Mouse (Mus musculus): ENCODE data around the gene Mthfr.

GRCm38 (mm10) chr4:148030506-148030905, 8.4 kb upstream of the Mthfr start:
- TF ChIP-seq REST (IDR thresholded peaks at IDR 0.05; ENCODE audit: insufficient read depth, insufficient read length) (no peak), E2F4 (IDR thresholded peaks at IDR 0.05; ENCODE audit: insufficient read depth) (no peak), USF1 (IDR thresholded peaks at IDR 0.05; ENCODE audit: low read depth) (no peak), POLR2AphosphoS2 (IDR thresholded peaks at IDR 0.05; ENCODE audit: insufficient read length, low read depth) (no peak), POLR2A (IDR thresholded peaks at IDR 0.05; ENCODE audit: insufficient read length, low read depth) (no peak), CEBPB (IDR thresholded peaks at IDR 0.05; ENCODE audit: insufficient read depth, poor library complexity, severe bottlenecking) (no peak), TCF12 (IDR thresholded peaks at IDR 0.05; ENCODE audit: insufficient read depth, poor library complexity, severe bottlenecking) (no peak), MAX (IDR thresholded peaks at IDR 0.05; ENCODE audit: low read depth) (no peak), MYOD1 (IDR thresholded peaks at IDR 0.05; ENCODE audit: control insufficient read depth in 1 of 3, insufficient read length in 2 of 3, low read depth in 2 of 3) (no peak), SRF (IDR thresholded peaks at IDR 0.05; ENCODE audit: control insufficient read depth, insufficient read length, low read depth) (no peak), TCF3 (IDR thresholded peaks at IDR 0.05; ENCODE audit: insufficient read length, low read depth) (no peak)

Data from myocyte (in vitro differentiated cells).